Mouse (Mus musculus) embryo, embryonic 11 days (tissue): ENCODE results near the gene Nsf.

Experiments
- DNase-seq: peaks from one replicate; pipeline ENCODE4 v3.0.0-alpha.2; 2015

Gene Nsf

GRCm38 (mm10) chr11:103940887-103941286 lies 13.0 kb downstream of the Nsf start:
- DNase-seq: no peak

GRCm38 (mm10) chr11:103937976-103938728 lies 15.7 kb downstream of the Nsf start:
- DNase-seq: no peak

GRCm38 (mm10) chr11:103937451-103937850 lies 16.4 kb downstream of the Nsf start:
- no peak for DNase-seq

- DNase-seq: no peak
Observed at GRCm38 (mm10) chr11:103935717-103936116, 18.1 kb downstream of the Nsf start.

- DNase-seq: no peak
Observed at GRCm38 (mm10) chr11:103933886-103934285, 20.0 kb downstream of the Nsf start.

GRCm38 (mm10) chr11:103923957-103924356 lies 29.9 kb downstream of the Nsf start:
- no peak for DNase-seq

- DNase-seq: no peak
Observed at GRCm38 (mm10) chr11:103923272-103923671, 30.6 kb downstream of the Nsf start.

GRCm38 (mm10) chr11:103922812-103923211 lies 31.0 kb downstream of the Nsf start:
- no peak for DNase-seq

GRCm38 (mm10) chr11:103920665-103921064 lies 33.2 kb downstream of the Nsf start:
- peak; percentile 56 for DNase-seq

- no peak for DNase-seq
Observed at GRCm38 (mm10) chr11:103916807-103917206, 37.0 kb downstream of the Nsf start.

GRCm38 (mm10) chr11:103915686-103916085 lies 38.2 kb downstream of the Nsf start:
- no peak for DNase-seq

- DNase-seq: peak; percentile 77
Observed at GRCm38 (mm10) chr11:103910993-103911585, 42.8 kb downstream of the Nsf start.

- no peak for DNase-seq
Observed at GRCm38 (mm10) chr11:103910531-103910930, 43.3 kb downstream of the Nsf start.

- no peak for DNase-seq
Observed at GRCm38 (mm10) chr11:103909809-103910208, 44.0 kb downstream of the Nsf start.

- no peak for DNase-seq
Observed at GRCm38 (mm10) chr11:103909396-103909795, 44.5 kb downstream of the Nsf start.

GRCm38 (mm10) chr11:103906051-103906719 lies 47.7 kb downstream of the Nsf start:
- no peak for DNase-seq

GRCm38 (mm10) chr11:103905506-103905905 lies 48.4 kb downstream of the Nsf start:
- DNase-seq: no peak

- no peak for DNase-seq
Observed at GRCm38 (mm10) chr11:103901581-103901966, 52.3 kb downstream of the Nsf start.

- DNase-seq: no peak
Observed at GRCm38 (mm10) chr11:103900803-103901580, 52.9 kb downstream of the Nsf start.

GRCm38 (mm10) chr11:103896966-103897750 lies 56.7 kb downstream of the Nsf start:
- no peak for DNase-seq

GRCm38 (mm10) chr11:103896056-103896455 lies 57.8 kb downstream of the Nsf start:
- no peak for DNase-seq

GRCm38 (mm10) chr11:103892831-103893230 lies 61.0 kb downstream of the Nsf start:
- DNase-seq: no peak
